Mouse (Mus musculus): ENCODE results near the gene Fgfr2. TPM values are rescaled to one million over a fixed set of nuclear protein-coding genes. Genes with fewer than 3 reads are reported as not detected.

Gene Fgfr2
- polyA plus RNA-seq, 1 experiment from 2014 or later: 93.6 TPM

GRCm38 (mm10) chr7:133052819-133053218, 70.3 kb downstream of the Fgfr2 start:
- no peaks in the 10 kb centered on the region; the same call in 1 of the 2 replicates for H3K36me3 ChIP-seq (ENCODE audit: control insufficient read depth, insufficient read depth, low read length)
- DNase-seq (ENCODE audit: low spot score) (no peak), ATAC-seq (replicated peaks; ENCODE audit: low FRiP score) (no peak)
- no peak overlapping the region for H3K4me2 ChIP-seq (ENCODE audit: low read depth, low read length, severe bottlenecking)
- WGBS: 90% methylated on average over 8 of the region's 8 CpGs
- no peak overlapping the region for H3K27ac ChIP-seq (ENCODE audit: low read depth, low read length)
- no peaks in the 10 kb centered on the region for H3K4me1 ChIP-seq (replicated peaks; ENCODE audit: control insufficient read depth, insufficient read depth, low read length)
- no peak overlapping the region for H3K9ac ChIP-seq (ENCODE audit: low read length)
- no peak overlapping the region for H3K4me3 ChIP-seq (ENCODE audit: low read depth, low read length)
- no peaks in the 10 kb centered on the region for H3K9me3 ChIP-seq (ENCODE audit: control insufficient read depth, low read length)
- H3K27me3 ChIP-seq (ENCODE audit: control insufficient read depth, insufficient read depth, low read length): no peaks in the 10 kb centered on the region

- 80% methylated on average over 6 of the region's 6 CpGs for WGBS
- Histone ChIP-seq H3K27ac (ENCODE audit: low read depth, low read length) (no peak overlapping the region), H3K4me3 (ENCODE audit: low read depth, low read length) (no peak overlapping the region), H3K9ac (ENCODE audit: low read length) (no peak overlapping the region), H3K36me3 (ENCODE audit: control insufficient read depth, insufficient read depth, low read length) (no peaks in the 10 kb centered on the region; the same call in 1 of the 2 replicates), H3K4me2 (ENCODE audit: low read depth, low read length, severe bottlenecking) (no peak overlapping the region), H3K9me3 (ENCODE audit: control insufficient read depth, low read length) (no peaks in the 10 kb centered on the region), H3K4me1 (replicated peaks; ENCODE audit: control insufficient read depth, insufficient read depth, low read length) (no peaks in the 10 kb centered on the region), H3K27me3 (ENCODE audit: control insufficient read depth, insufficient read depth, low read length) (no peaks in the 10 kb centered on the region)
- DNase-seq (ENCODE audit: low spot score) (no peak), ATAC-seq (replicated peaks; ENCODE audit: low FRiP score) (no peak)
Observed at GRCm38 (mm10) chr7:133050681-133051080, 72.5 kb downstream of the Fgfr2 start.

GRCm38 (mm10) chr7:133048085-133048630, 75.0 kb downstream of the Fgfr2 start:
- no peak overlapping the region for H3K27ac ChIP-seq (ENCODE audit: low read depth, low read length)
- H3K4me1 ChIP-seq (replicated peaks; ENCODE audit: control insufficient read depth, insufficient read depth, low read length): no peaks in the 10 kb centered on the region
- no peak overlapping the region for H3K4me2 ChIP-seq (ENCODE audit: low read depth, low read length, severe bottlenecking)
- DNase-seq (ENCODE audit: low spot score) (no peak), ATAC-seq (replicated peaks; ENCODE audit: low FRiP score) (no peak)
- H3K4me3 ChIP-seq (ENCODE audit: low read depth, low read length): no peak overlapping the region
- no peaks in the 10 kb centered on the region for H3K36me3 ChIP-seq (ENCODE audit: control insufficient read depth, insufficient read depth, low read length)
- H3K9me3 ChIP-seq (ENCODE audit: control insufficient read depth, low read length): no peaks in the 10 kb centered on the region
- H3K9ac ChIP-seq (ENCODE audit: low read length): no peak overlapping the region
- 82% methylated on average over 3 of the region's 3 CpGs for WGBS
- no peaks in the 10 kb centered on the region for H3K27me3 ChIP-seq (ENCODE audit: control insufficient read depth, insufficient read depth, low read length)

GRCm38 (mm10) chr7:133047287-133047686, 75.9 kb downstream of the Fgfr2 start:
- no peaks in the 10 kb centered on the region for H3K9me3 ChIP-seq (ENCODE audit: control insufficient read depth, low read length)
- no peak overlapping the region for H3K27ac ChIP-seq (ENCODE audit: low read depth, low read length)
- H3K4me2 ChIP-seq (ENCODE audit: low read depth, low read length, severe bottlenecking): no peak overlapping the region
- no peaks in the 10 kb centered on the region for H3K4me1 ChIP-seq (replicated peaks; ENCODE audit: control insufficient read depth, insufficient read depth, low read length)
- H3K27me3 ChIP-seq (ENCODE audit: control insufficient read depth, insufficient read depth, low read length): no peaks in the 10 kb centered on the region
- no peak for ATAC-seq (replicated peaks; ENCODE audit: low FRiP score)
- H3K36me3 ChIP-seq (ENCODE audit: control insufficient read depth, insufficient read depth, low read length): no peaks in the 10 kb centered on the region
- no peak overlapping the region for H3K9ac ChIP-seq (ENCODE audit: low read length)
- DNase-seq (ENCODE audit: low spot score): no peak
- 84% methylated on average over 4 of the region's 4 CpGs for WGBS
- H3K4me3 ChIP-seq (ENCODE audit: low read depth, low read length): no peak overlapping the region

- H3K36me3 ChIP-seq (ENCODE audit: control insufficient read depth, insufficient read depth, low read length): no peaks in the 10 kb centered on the region
- 83% methylated on average over 4 of the region's 4 CpGs for WGBS
- no peak overlapping the region for H3K9ac ChIP-seq (ENCODE audit: low read length)
- H3K4me3 ChIP-seq (ENCODE audit: low read depth, low read length): no peak overlapping the region
- H3K9me3 ChIP-seq (ENCODE audit: control insufficient read depth, low read length): no peaks in the 10 kb centered on the region
- H3K4me2 ChIP-seq (ENCODE audit: low read depth, low read length, severe bottlenecking): no peak overlapping the region
- H3K27ac ChIP-seq (ENCODE audit: low read depth, low read length): no peak overlapping the region
- no peak for ATAC-seq (replicated peaks; ENCODE audit: low FRiP score)
- no peaks in the 10 kb centered on the region for H3K4me1 ChIP-seq (replicated peaks; ENCODE audit: control insufficient read depth, insufficient read depth, low read length)
- H3K27me3 ChIP-seq (ENCODE audit: control insufficient read depth, insufficient read depth, low read length): no peaks in the 10 kb centered on the region
- no peak for DNase-seq (ENCODE audit: low spot score)
Observed at GRCm38 (mm10) chr7:133044721-133045120, 78.4 kb downstream of the Fgfr2 start.

GRCm38 (mm10) chr7:133041784-133042183, 81.4 kb downstream of the Fgfr2 start:
- ATAC-seq (replicated peaks; ENCODE audit: low FRiP score): no peak
- 80% methylated on average over 3 of the region's 3 CpGs for WGBS
- H3K4me1 ChIP-seq (replicated peaks; ENCODE audit: control insufficient read depth, insufficient read depth, low read length): peaks cover 8% of the 10 kb centered on the region

GRCm38 (mm10) chr7:133040688-133041345, 82.3 kb downstream of the Fgfr2 start:
- Histone ChIP-seq H3K36me3 (ENCODE audit: control insufficient read depth, insufficient read depth, low read length) (no peaks in the 10 kb centered on the region), H3K27ac (ENCODE audit: low read depth, low read length) (no peak overlapping the region), H3K27me3 (ENCODE audit: control insufficient read depth, insufficient read depth, low read length) (no peaks in the 10 kb centered on the region), H3K4me2 (ENCODE audit: low read depth, low read length, severe bottlenecking) (no peak overlapping the region), H3K4me3 (ENCODE audit: low read depth, low read length) (no peak overlapping the region), H3K4me1 (replicated peaks; ENCODE audit: control insufficient read depth, insufficient read depth, low read length) (peaks cover 10% of the 10 kb centered on the region), H3K9me3 (ENCODE audit: control insufficient read depth, low read length) (no peaks in the 10 kb centered on the region), H3K9ac (ENCODE audit: low read length) (no peak overlapping the region)
- DNase-seq (ENCODE audit: low spot score) (no peak), ATAC-seq (replicated peaks; ENCODE audit: low FRiP score) (no peak)
- WGBS: 81% methylated on average over 3 of the region's 3 CpGs

More at GRCm38 (mm10) chr7:133041784-133042183, 81.4 kb downstream of the Fgfr2 start:
- Histone ChIP-seq H3K27me3 (ENCODE audit: control insufficient read depth, insufficient read depth, low read length) (no peaks in the 10 kb centered on the region), H3K9ac (ENCODE audit: low read length) (no peak overlapping the region), H3K27ac (ENCODE audit: low read depth, low read length) (no peak overlapping the region), H3K4me3 (ENCODE audit: low read depth, low read length) (no peak overlapping the region), H3K9me3 (ENCODE audit: control insufficient read depth, low read length) (no peaks in the 10 kb centered on the region), H3K36me3 (ENCODE audit: control insufficient read depth, insufficient read depth, low read length) (no peaks in the 10 kb centered on the region), H3K4me2 (ENCODE audit: low read depth, low read length, severe bottlenecking) (no peak overlapping the region)
- DNase-seq (ENCODE audit: low spot score): no peak

GRCm38 (mm10) chr7:133039556-133040255, 83.4 kb downstream of the Fgfr2 start:
- no peaks in the 10 kb centered on the region for H3K27me3 ChIP-seq (ENCODE audit: control insufficient read depth, insufficient read depth, low read length)
- no peak overlapping the region for H3K27ac ChIP-seq (ENCODE audit: low read depth, low read length)
- H3K4me3 ChIP-seq (ENCODE audit: low read depth, low read length): no peak overlapping the region
- H3K9ac ChIP-seq (ENCODE audit: low read length): no peak overlapping the region
- ATAC-seq (replicated peaks; ENCODE audit: low FRiP score) (no peak), DNase-seq (ENCODE audit: low spot score) (no peak)
- 80% methylated on average over 3 of the region's 3 CpGs for WGBS
- peaks cover 10% of the 10 kb centered on the region for H3K4me1 ChIP-seq (replicated peaks; ENCODE audit: control insufficient read depth, insufficient read depth, low read length)
- H3K4me2 ChIP-seq (ENCODE audit: low read depth, low read length, severe bottlenecking): no peak overlapping the region
- H3K36me3 ChIP-seq (ENCODE audit: control insufficient read depth, insufficient read depth, low read length): no peaks in the 10 kb centered on the region
- H3K9me3 ChIP-seq (ENCODE audit: control insufficient read depth, low read length): no peaks in the 10 kb centered on the region
